Mouse (Mus musculus): ENCODE results near the gene Cma1.
"Not testable (repeated sequence)": the region's sequence is repeated elsewhere in the genome, so short reads cannot be mapped to it uniquely, and the experiment has no call there.

The Cma1 gene

GRCm38 (mm10) chr14:55944575-55944974 is at the start of gene Cma1:
Cma1 (minus strand) TSS chr14:55944675.
- DNase-seq (ENCODE audit: low spot score), result no peak

DNA sequence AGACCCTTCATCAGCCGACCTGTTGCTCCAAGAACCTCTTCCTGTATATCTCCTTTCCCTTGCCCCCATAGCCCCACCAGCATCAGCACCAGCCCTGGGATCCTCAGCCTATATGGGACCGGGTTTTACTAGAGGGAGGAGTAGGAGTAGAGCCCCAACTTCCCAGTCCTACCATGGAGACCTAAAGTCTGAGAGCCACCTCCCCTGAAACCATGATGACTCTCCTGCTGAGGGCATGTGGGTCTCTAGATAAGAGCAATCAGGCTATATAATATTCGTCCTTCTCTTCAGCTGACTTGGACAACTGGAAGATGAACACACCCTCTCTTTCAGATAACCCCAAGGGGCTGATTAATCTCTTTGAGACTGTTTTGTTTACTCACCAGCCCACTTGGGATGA is 43.0 kb upstream of the Cma1 start:
- not testable (repeated sequence) for DNase-seq (ENCODE audit: low spot score)

GRCm38 (mm10) chr14:55963900-55964299 is 19.4 kb upstream of the Cma1 start:
- not testable (repeated sequence) for DNase-seq (ENCODE audit: low spot score)

- DNase-seq (ENCODE audit: low spot score), result no peak
Observed at GRCm38 (mm10) chr14:55963263-55963662, 18.8 kb upstream of the Cma1 start.

- DNase-seq (ENCODE audit: low spot score), result no peak
Observed at GRCm38 (mm10) chr14:55950346-55951030, 6.0 kb upstream of the Cma1 start, which contains the start of gene Cma2. Cma2 (plus strand) TSS chr14:55950980.

DNA sequence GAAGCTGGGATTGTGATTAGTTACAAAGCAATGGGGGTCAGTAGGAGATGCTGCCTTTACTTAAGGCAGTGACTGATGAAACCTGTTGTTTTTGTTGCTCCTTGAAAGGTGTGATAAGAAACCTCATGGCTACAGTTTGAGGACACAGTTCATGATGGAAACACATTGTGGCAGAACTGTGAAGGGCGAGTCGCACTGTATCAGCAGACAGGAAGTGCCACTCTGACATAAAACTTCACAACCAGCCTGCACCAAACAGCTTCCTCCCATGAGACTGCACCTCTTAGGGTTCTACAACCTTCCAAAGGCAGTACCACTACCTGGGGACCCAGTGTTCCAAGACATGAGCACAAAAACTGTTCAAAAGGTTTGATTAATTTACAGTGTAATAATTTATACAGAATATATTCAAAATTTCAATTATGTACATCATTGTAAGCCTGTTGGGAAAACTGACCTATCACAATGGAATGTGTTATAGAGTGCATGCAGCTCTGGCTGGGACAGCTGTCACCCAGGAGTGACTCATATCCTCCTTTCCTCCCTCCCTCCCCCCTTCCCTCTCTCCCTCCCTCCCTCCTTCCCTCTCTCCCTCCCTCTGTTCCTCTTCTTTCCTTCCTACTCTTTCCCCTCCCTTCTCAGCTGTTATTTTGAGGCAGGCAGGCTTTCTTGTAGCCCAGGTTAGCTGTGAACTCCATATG is 1.9 kb upstream of the Cma1 start:
- no peak for DNase-seq (ENCODE audit: low spot score)

GRCm38 (mm10) chr14:55943601-55944000 is 874 bp downstream of the Cma1 start:
- no peak for DNase-seq (ENCODE audit: low spot score)

DNA sequence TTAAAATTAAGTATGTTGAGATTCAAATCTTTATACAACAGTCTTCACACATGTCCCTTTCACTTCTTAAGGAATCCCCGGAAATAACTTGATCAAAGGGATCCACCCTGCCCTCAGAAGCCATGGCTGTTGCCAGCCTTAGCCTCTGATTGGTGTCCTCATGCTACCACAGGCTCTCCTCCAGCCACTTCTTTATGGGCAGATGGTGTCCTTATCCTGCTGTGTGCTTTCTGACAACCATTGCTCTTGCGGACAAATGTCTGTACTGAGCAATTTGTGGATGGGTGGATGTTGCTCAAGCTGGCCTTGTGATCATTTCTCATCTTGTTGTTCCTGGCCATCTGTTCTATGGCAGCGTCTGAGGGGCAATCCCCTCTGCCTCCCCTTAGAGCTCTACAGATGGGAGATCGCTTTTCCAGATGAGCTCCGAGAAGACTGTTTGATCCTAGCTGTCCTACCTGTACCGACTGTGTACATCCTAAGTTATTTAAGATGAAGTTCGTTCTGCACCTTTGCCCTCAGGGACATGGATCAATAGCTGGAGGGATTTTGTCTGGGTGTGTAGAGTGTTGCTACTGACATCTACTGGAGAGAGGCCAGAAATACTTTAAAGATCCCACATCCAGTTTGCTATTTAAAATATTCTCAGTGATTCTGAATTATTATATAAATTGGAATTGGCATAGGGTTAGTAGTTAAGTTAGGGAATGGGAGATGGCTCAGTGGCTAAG is 4.2 kb downstream of the Cma1 start:
- no peak for DNase-seq (ENCODE audit: low spot score)

- DNase-seq (ENCODE audit: low spot score), result peak; percentile 91
Observed at GRCm38 (mm10) chr14:55933586-55933985, 10.9 kb downstream of the Cma1 start.

DNA sequence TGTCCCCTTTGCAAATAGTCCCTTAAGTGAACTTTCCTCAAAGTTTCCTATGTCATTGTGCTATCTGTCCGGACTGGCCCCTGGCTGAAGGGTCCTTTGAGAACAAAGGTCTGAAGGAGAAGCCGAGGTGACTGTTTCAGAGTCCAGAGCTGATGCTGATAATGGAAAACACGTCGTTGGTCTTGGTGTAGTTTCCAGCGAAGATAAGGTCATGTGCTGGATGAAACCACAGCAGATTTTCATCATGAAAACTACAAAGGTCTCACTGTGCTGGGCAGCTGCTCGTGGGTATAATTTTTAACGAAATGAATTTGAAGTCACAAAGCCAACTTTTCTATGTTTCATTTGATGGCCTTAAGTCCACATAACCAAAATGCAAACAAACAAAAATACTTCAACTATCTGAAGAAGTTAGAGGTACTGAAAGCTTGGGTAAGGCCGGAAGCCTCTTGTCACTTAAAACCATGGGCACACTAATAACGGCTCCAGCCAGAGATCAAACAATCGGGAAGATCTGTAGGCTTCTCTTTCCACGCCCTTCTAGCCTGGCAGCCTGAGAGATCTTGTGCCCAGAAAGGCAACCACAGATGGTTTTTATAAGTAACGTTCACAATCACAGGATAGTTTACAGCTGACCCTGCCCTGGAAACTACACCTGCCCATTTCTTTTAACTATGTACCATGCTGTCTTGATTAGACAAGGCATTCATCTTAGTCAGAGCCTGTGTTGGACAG is 15.0 kb downstream of the Cma1 start:
- DNase-seq (ENCODE audit: low spot score), result no peak

DNA sequence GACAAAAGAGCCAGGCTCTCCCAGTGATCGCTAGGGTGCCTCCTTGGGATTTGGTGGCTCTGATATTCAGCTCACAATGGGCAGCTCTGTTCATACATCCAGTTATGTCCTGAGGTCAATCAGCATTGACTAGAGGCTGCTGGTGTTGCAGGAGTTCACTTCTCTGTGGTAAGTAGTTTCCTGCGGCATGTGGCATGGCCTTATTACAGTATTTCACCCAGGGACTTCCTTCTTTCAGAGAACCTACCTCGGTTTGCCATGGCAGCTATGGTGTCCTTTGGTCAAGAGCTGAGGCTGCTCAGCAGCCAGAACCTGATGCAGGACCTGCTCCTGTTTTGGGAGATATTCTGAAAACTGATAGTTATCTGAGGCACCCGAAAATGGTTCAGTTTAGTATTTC is 17.6 kb downstream of the Cma1 start:
- no peak for DNase-seq (ENCODE audit: low spot score)

DNA sequence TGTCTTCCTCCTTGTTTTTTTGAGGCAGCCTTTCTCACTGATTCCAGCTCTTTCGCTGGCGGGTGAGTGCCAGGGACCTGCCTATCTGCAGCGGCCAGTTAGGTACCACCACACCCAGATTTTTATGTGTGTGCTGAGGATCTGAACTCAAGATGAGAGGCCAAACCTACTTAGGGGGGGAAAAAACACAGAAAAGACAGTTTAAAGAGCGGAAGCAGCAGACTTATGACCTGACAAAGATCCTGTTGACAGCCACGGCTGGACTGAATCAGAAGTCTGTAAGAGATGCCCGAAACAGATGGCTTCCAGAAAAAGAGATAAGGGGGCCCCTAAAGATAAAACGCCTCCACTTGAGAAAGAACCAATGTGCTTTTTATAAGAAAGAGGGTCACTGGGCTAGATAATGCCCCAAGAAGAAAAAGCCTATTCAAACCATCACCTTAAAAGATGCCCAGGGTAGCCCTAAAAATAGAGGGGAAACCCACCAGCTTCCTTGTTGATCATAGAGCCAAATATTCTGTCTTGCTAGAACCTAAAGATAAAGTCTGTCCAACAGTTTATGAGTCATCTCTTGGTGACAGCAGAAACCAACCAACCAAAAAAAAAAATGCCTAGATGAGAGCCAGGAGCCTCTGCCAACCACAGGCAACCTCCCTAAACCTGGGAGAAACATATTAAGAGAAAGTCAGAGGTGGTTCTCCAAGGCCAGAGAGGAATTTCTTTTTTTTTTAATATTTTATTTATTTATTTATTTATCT is 21.8 kb downstream of the Cma1 start:
- DNase-seq (ENCODE audit: low spot score), result no peak

GRCm38 (mm10) chr14:55918240-55919082 is 26.0 kb downstream of the Cma1 start:
- DNase-seq (ENCODE audit: low spot score), result peak; percentile 83

DNA sequence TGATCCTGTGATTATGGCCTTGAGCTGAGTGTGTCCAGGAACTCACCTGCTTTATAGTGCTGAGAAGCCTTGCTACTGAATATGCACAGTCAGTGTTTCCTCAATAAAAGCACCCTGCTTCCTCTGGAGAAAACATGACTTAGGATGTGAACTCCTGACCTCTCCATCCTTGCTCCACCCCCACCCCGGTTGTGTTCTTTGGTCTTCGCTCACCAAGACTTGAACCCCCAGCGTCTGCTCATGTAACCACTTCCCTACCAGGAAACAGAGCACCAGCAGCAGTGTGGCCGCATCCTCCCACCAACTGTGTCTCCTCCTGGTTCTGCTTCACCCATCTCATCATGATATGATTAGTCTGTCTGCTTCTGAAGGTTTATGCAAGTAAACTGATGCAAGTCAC is 31.1 kb downstream of the Cma1 start:
- DNase-seq (ENCODE audit: low spot score), result no peak

GRCm38 (mm10) chr14:55905518-55905917 is 39.0 kb downstream of the Cma1 start:
- DNase-seq (ENCODE audit: low spot score), result no peak

GRCm38 (mm10) chr14:55900414-55900755 is 44.1 kb downstream of the Cma1 start:
- no peak for DNase-seq (ENCODE audit: low spot score)

- peak; percentile 90 for DNase-seq (ENCODE audit: low spot score)
Observed at GRCm38 (mm10) chr14:55899701-55900413, 44.6 kb downstream of the Cma1 start, which contains the start of gene Sdr39u1. Sdr39u1 (minus strand) TSS chr14:55900293.

DNA sequence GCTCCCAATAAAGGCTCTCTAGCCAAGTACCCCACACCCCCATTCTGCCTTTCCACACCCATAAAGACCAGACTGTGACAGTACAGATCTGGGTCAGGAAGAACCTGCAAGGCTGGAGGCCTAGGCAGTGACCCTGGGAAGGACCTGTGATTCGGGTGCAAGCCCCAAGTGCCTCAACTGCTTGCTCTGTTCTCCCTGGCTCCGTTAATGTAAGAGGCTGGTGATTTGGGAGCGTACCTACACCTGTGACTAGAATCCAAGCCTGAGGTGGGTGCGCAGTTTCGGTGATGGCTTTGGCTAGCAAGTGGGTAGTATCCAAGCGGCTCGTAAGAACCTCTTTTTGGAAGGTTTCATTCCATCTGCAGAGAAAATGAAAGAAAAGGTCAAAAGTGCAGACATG is 45.5 kb downstream of the Cma1 start:
- DNase-seq (ENCODE audit: low spot score), result no peak

- no peak for DNase-seq (ENCODE audit: low spot score)
Observed at GRCm38 (mm10) chr14:55897671-55898070, 46.8 kb downstream of the Cma1 start.
